Mouse (Mus musculus): Measurements from ENCODE around the gene Plac9b. TPM values are rescaled to one million over a fixed set of nuclear protein-coding genes. Genes with fewer than 3 reads are reported as not detected.

The Plac9b gene
- total RNA-seq, 2 experiments from 2014 or later = 5.0 to 7.9 TPM

Other genes starting within 250 kb of the Plac9b start
- gene Cphx1, start 244.2 kb downstream of the Plac9b start, total RNA-seq (2021) = not detected
- gene Duxbl1, start 203.9 kb downstream of the Plac9b start, total RNA-seq (2021) = under 1 TPM in 1 of 2 experiments, not detected in 1; 0.54 TPM
- 1 to 10 TPM; 1.7 to 2.3 TPM for gene Gm9780, start 139.8 kb downstream of the Plac9b start, total RNA-seq (2021)
- gene Tmem254c, start 115.1 kb downstream of the Plac9b start, total RNA-seq (2021) = 10 to 100 TPM; 15.8 to 18.1 TPM
- not detected for gene Cphx2, start 101.0 kb downstream of the Plac9b start, total RNA-seq (2021)
- not detected for gene Cphx3, start 100.2 kb downstream of the Plac9b start, total RNA-seq (2021)
- gene Duxbl2, start 64.1 kb downstream of the Plac9b start, total RNA-seq (2021) = under 1 TPM in 1 of 2 experiments, not detected in 1; 0.31 TPM
- gene Tmem254b, start 24.6 kb upstream of the Plac9b start, total RNA-seq (2021) = 10 to 100 TPM; 15.2 to 16.2 TPM
- 1 to 10 TPM; 1.5 to 2.0 TPM for gene Duxbl3, start 75.5 kb upstream of the Plac9b start, total RNA-seq (2021)

Data from layer of hippocampus, adult 2 months (tissue).